Mouse (Mus musculus): ENCODE data around the gene Dnajc14. TPM values are rescaled to one million over a fixed set of nuclear protein-coding genes. Genes with fewer than 3 reads are reported as not detected.

The Dnajc14 gene
- total RNA-seq, 2 experiments from 2014 or later, result 62.3 TPM

DNA sequence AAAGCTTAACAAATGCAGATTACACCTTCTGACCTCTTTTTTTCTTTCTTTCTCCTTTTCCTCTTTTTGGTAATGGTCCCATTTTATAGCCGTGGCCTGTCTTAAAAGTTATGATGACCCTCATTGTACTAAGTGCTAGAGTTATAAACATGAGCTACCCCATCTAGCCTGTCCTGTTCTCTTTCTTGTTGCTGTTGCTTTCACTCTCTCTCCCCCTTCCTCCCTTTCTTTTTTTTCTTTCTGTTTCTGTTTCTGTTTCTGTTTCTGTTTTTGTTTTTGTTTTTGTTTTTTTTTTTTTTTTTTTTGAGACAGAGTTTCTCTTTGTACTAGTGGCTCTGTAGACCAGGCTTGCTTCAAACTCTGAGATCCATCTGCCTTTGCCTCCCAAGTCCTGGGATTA lies 62.7 kb downstream of the Dnajc14 start:
- no peak for DNase-seq (ENCODE audit: extremely low spot score in 1 of 2, low spot score in 2 of 2)
- intact Hi-C loops (cut with DNase I), result no loop called here
- H3K4me3 ChIP-seq, result no peak overlapping the region
- no peak overlapping the region for H3K27ac ChIP-seq
- no peak for TF ChIP-seq CTCF (IDR thresholded peaks at IDR 0.05)

Other genes starting within 250 kb of the Dnajc14 start
- 10 to 100 TPM; 51.7 to 58.0 TPM for gene Pa2g4, start 238.1 kb upstream of the Dnajc14 start, total RNA-seq (2021)
- gene Erbb3, start 214.4 kb upstream of the Dnajc14 start, total RNA-seq (2021), result 1 to 10 TPM; 5.0 to 5.4 TPM
- gene Rps26, start 177.3 kb upstream of the Dnajc14 start, total RNA-seq (2021), result 100 to 1,000 TPM; 211 to 235 TPM
- 10 to 100 TPM; 16.2 to 16.8 TPM for gene Ikzf4, start 158.1 kb upstream of the Dnajc14 start, total RNA-seq (2021)
- 10 to 100 TPM; 11.3 to 12.3 TPM for gene Suox, start 130.0 kb upstream of the Dnajc14 start, total RNA-seq (2021)
- gene Rab5b, start 107.8 kb upstream of the Dnajc14 start, total RNA-seq (2021), result 100 to 1,000 TPM; 123 to 132 TPM
- under 1 TPM; 0.36 to 0.75 TPM for gene Pmel, start 99.9 kb upstream of the Dnajc14 start, total RNA-seq (2021)
- 1 to 10 TPM; 2.2 to 2.6 TPM for gene Cdk2, start 99.0 kb upstream of the Dnajc14 start, total RNA-seq (2021)
- gene Dgka, start 59.2 kb upstream of the Dnajc14 start, total RNA-seq (2021), result 1 to 10 TPM; 7.4 to 7.9 TPM
- gene Pym1, start 56.2 kb upstream of the Dnajc14 start, total RNA-seq (2021), result 10 to 100 TPM; 27.1 to 27.8 TPM
- gene Mmp19, start 13.2 kb upstream of the Dnajc14 start, total RNA-seq (2021), result under 1 TPM; 0.48 to 0.63 TPM
- gene Tmem198b, start 308 bp downstream of the Dnajc14 start, total RNA-seq (2021), result 10 to 100 TPM in 1 of 2 experiments, 1 to 10 TPM in 1; 7.9 to 10.3 TPM
- gene Sarnp, start 13.3 kb downstream of the Dnajc14 start, total RNA-seq (2021), result 10 to 100 TPM; 33.0 to 33.6 TPM
- 1 to 10 TPM; 7.9 to 9.0 TPM for gene Ormdl2, start 17.6 kb downstream of the Dnajc14 start, total RNA-seq (2021)
- gene Gdf11, start 87.7 kb downstream of the Dnajc14 start, total RNA-seq (2021), result 10 to 100 TPM; 13.1 to 15.3 TPM
- 10 to 100 TPM; 63.7 to 73.3 TPM for gene Cd63, start 96.9 kb downstream of the Dnajc14 start, total RNA-seq (2021)
- 1 to 10 TPM; 6.5 to 7.4 TPM for gene Rdh5, start 118.8 kb downstream of the Dnajc14 start, total RNA-seq (2021)
- gene Bloc1s1, start 120.0 kb downstream of the Dnajc14 start, total RNA-seq (2021), result 10 to 100 TPM; 78.8 to 80.8 TPM
- gene Itga7, start 129.8 kb downstream of the Dnajc14 start, total RNA-seq (2021), result 10 to 100 TPM; 13.2 to 16.3 TPM
- not detected for gene Mettl7b, start 156.9 kb downstream of the Dnajc14 start, total RNA-seq (2021)
- gene Olfr9, start 185.4 kb downstream of the Dnajc14 start, total RNA-seq (2021), result not detected
- not detected for gene Olfr763, start 206.7 kb downstream of the Dnajc14 start, total RNA-seq (2021)
- gene Olfr764-ps1, start 235.8 kb downstream of the Dnajc14 start, total RNA-seq (2021), result not detected
- not detected for gene Olfr765, start 245.9 kb downstream of the Dnajc14 start, total RNA-seq (2021)